Mouse (Mus musculus) liver, embryonic 15.5 days (tissue): Measurements from ENCODE around the gene Macrod2. TPM values are rescaled to one million over a fixed set of nuclear protein-coding genes. Genes with fewer than 3 reads are reported as not detected.

Experiments
- ATAC-seq: fragments of 200-750 bp; cut with Nextera tagmentation; 2 replicates; pipeline ENCODE4 v1.8.0; 2017; ENCODE audit warnings: moderate number of reproducible peaks, mild to moderate bottlenecking, moderate library complexity; ENCODE audit not compliant: insufficient read depth
- H3K27ac ChIP-seq: fragments of 300-500 bp; sonication (generic); replicated peaks from 2 replicates; pipeline ENCODE4 v1.5.1; 2015; ENCODE audit warnings: mild to moderate bottlenecking, inconsistent platforms
- H3K27me3 ChIP-seq: fragments of 300-500 bp; sonication (generic); 2 replicates; pipeline ENCODE4 v1.6.1; 2015; ENCODE audit warnings: mild to moderate bottlenecking, inconsistent platforms
- H3K36me3 ChIP-seq: fragments of 300-500 bp; sonication (generic); replicated peaks from 2 replicates; pipeline ENCODE4 v1.6.1; 2015; ENCODE audit warnings: moderate library complexity, mild to moderate bottlenecking, inconsistent platforms
- H3K4me1 ChIP-seq: fragments of 300-500 bp; sonication (generic); replicated peaks from 2 replicates; pipeline ENCODE4 v1.6.1; 2015; ENCODE audit warnings: inconsistent platforms
- H3K4me2 ChIP-seq: fragments of 300-500 bp; sonication (generic); 2 replicates; pipeline ENCODE4 v1.6.1; 2015; ENCODE audit warnings: moderate library complexity, mild to moderate bottlenecking, inconsistent platforms
- H3K4me3 ChIP-seq: fragments of 300-500 bp; sonication (generic); replicated peaks from 2 replicates; pipeline ENCODE4 v1.5.1; 2015; ENCODE audit warnings: mild to moderate bottlenecking, inconsistent platforms
- H3K9ac ChIP-seq: fragments of 300-500 bp; sonication (generic); 2 replicates; pipeline ENCODE4 v1.6.1; 2015; ENCODE audit warnings: moderate library complexity, mild to moderate bottlenecking, inconsistent platforms
- H3K9me3 ChIP-seq: fragments of 300-500 bp; sonication (generic); replicated peaks from 2 replicates; pipeline ENCODE4 v1.6.1; 2016; ENCODE audit warnings: inconsistent platforms
- whole genome bisulfite sequencing: fragments of 180-500 bp; shearing (Covaris S2); methylation state at CpG from one replicate; pipeline ENCODE4 v1.1.7; 2015; ENCODE audit warnings: mixed read lengths; ENCODE audit not compliant: insufficient replicate concordance; 5-methylcytosine and 5-hydroxymethylcytosine counted together
- polyA plus RNA-seq: library from polyadenylated mRNA; unstranded; fragments of >200 nt; fragmentation: Nextera tagmentation; extraction: Ambion mirVana; gene quantifications from 2 replicates; pipeline ENCODE4 v1.2.1, GENCODE M21; 2015

The Macrod2 gene
- polyA plus RNA-seq, 1 experiment from 2014 or later, result 6.9 TPM

GRCm38 (mm10) chr2:140913679-140914412, 518.7 kb downstream of the Macrod2 start:
- no peaks in the 10 kb centered on the region for H3K9me3 ChIP-seq
- WGBS, result 55% methylated on average over 7 of the region's 7 CpGs

GRCm38 (mm10) chr2:140926922-140927321, 531.8 kb downstream of the Macrod2 start:
- H3K4me2 ChIP-seq, result no peak overlapping the region
- H3K9ac ChIP-seq, result no peak overlapping the region
- no peak for ATAC-seq
- no peaks in the 10 kb centered on the region for H3K4me1 ChIP-seq
- H3K27ac ChIP-seq, result no peak overlapping the region
- H3K4me3 ChIP-seq, result no peak overlapping the region
- no peaks in the 10 kb centered on the region for H3K27me3 ChIP-seq
- no peaks in the 10 kb centered on the region for H3K36me3 ChIP-seq
- H3K9me3 ChIP-seq, result no peaks in the 10 kb centered on the region

More at GRCm38 (mm10) chr2:140913679-140914412, 518.7 kb downstream of the Macrod2 start:
- no peak overlapping the region for H3K27ac ChIP-seq
- H3K36me3 ChIP-seq, result no peaks in the 10 kb centered on the region
- no peak overlapping the region for H3K4me3 ChIP-seq
- no peak overlapping the region for H3K9ac ChIP-seq
- H3K4me2 ChIP-seq, result no peak overlapping the region
- H3K27me3 ChIP-seq, result no peaks in the 10 kb centered on the region
- H3K4me1 ChIP-seq, result no peaks in the 10 kb centered on the region
- no peak for ATAC-seq

- no peak overlapping the region for H3K4me3 ChIP-seq
- no peak for ATAC-seq
Observed at GRCm38 (mm10) chr2:140934483-140934882, 539.4 kb downstream of the Macrod2 start.

GRCm38 (mm10) chr2:140949461-140949860, 554.4 kb downstream of the Macrod2 start:
- no peak for ATAC-seq
- no peak overlapping the region for H3K27ac ChIP-seq
- 69% methylated on average over 3 of the region's 3 CpGs for WGBS
- H3K9ac ChIP-seq, result no peak overlapping the region
- no peaks in the 10 kb centered on the region for H3K27me3 ChIP-seq
- H3K36me3 ChIP-seq, result no peaks in the 10 kb centered on the region
- H3K4me3 ChIP-seq, result no peak overlapping the region
- H3K4me2 ChIP-seq, result no peak overlapping the region
- no peaks in the 10 kb centered on the region for H3K9me3 ChIP-seq
- H3K4me1 ChIP-seq, result no peaks in the 10 kb centered on the region

More at GRCm38 (mm10) chr2:140934483-140934882, 539.4 kb downstream of the Macrod2 start:
- no peak overlapping the region for H3K27ac ChIP-seq
- no peaks in the 10 kb centered on the region for H3K27me3 ChIP-seq
- H3K4me2 ChIP-seq, result no peak overlapping the region
- no peaks in the 10 kb centered on the region for H3K9me3 ChIP-seq
- no peaks in the 10 kb centered on the region for H3K36me3 ChIP-seq
- 71% methylated on average over 1 of the region's 1 CpGs for WGBS
- H3K9ac ChIP-seq, result no peak overlapping the region
- H3K4me1 ChIP-seq, result no peaks in the 10 kb centered on the region

- no peaks in the 10 kb centered on the region for H3K9me3 ChIP-seq
- no peak overlapping the region for H3K4me3 ChIP-seq
- no peak overlapping the region for H3K4me2 ChIP-seq
- H3K27me3 ChIP-seq, result no peaks in the 10 kb centered on the region
- no peaks in the 10 kb centered on the region for H3K36me3 ChIP-seq
- no peaks in the 10 kb centered on the region for H3K4me1 ChIP-seq
- no peak overlapping the region for H3K9ac ChIP-seq
- ATAC-seq, result no peak
- 54% methylated on average over 2 of the region's 2 CpGs for WGBS
- no peak overlapping the region for H3K27ac ChIP-seq
Observed at GRCm38 (mm10) chr2:140959246-140959645, 564.1 kb downstream of the Macrod2 start.

GRCm38 (mm10) chr2:140970181-140970580, 575.1 kb downstream of the Macrod2 start:
- no peaks in the 10 kb centered on the region for H3K4me1 ChIP-seq
- WGBS, result 59% methylated on average over 2 of the region's 2 CpGs
- no peaks in the 10 kb centered on the region for H3K36me3 ChIP-seq
- no peak for ATAC-seq
- no peak overlapping the region for H3K27ac ChIP-seq
- no peak overlapping the region for H3K4me2 ChIP-seq
- H3K4me3 ChIP-seq, result no peak overlapping the region
- no peaks in the 10 kb centered on the region for H3K27me3 ChIP-seq
- no peaks in the 10 kb centered on the region for H3K9me3 ChIP-seq
- no peak overlapping the region for H3K9ac ChIP-seq

GRCm38 (mm10) chr2:140971845-140972244, 576.7 kb downstream of the Macrod2 start:
- no peaks in the 10 kb centered on the region for H3K4me1 ChIP-seq
- H3K9me3 ChIP-seq, result no peaks in the 10 kb centered on the region
- H3K4me3 ChIP-seq, result no peak overlapping the region
- no peaks in the 10 kb centered on the region for H3K36me3 ChIP-seq
- no peaks in the 10 kb centered on the region for H3K27me3 ChIP-seq
- WGBS, result 62% methylated on average over 5 of the region's 5 CpGs
- H3K9ac ChIP-seq, result no peak overlapping the region
- ATAC-seq, result no peak
- H3K27ac ChIP-seq, result no peak overlapping the region
- no peak overlapping the region for H3K4me2 ChIP-seq

- WGBS, result 62% methylated on average over 3 of the region's 3 CpGs
- Histone ChIP-seq H3K9me3 (no peaks in the 10 kb centered on the region), H3K36me3 (no peaks in the 10 kb centered on the region), H3K4me1 (no peaks in the 10 kb centered on the region), H3K4me3 (no peak overlapping the region), H3K9ac (no peak overlapping the region), H3K4me2 (no peak overlapping the region), H3K27ac (no peak overlapping the region), H3K27me3 (no peaks in the 10 kb centered on the region)
- ATAC-seq, result no peak
Observed at GRCm38 (mm10) chr2:140985670-140986372, 590.7 kb downstream of the Macrod2 start.

GRCm38 (mm10) chr2:141003846-141004245, 608.7 kb downstream of the Macrod2 start:
- no peaks in the 10 kb centered on the region for H3K9me3 ChIP-seq
- no peak overlapping the region for H3K4me3 ChIP-seq
- H3K9ac ChIP-seq, result no peak overlapping the region
- 73% methylated on average over 5 of the region's 5 CpGs for WGBS
- H3K27ac ChIP-seq, result no peak overlapping the region
- no peaks in the 10 kb centered on the region for H3K36me3 ChIP-seq
- no peaks in the 10 kb centered on the region for H3K4me1 ChIP-seq
- no peak for ATAC-seq
- H3K4me2 ChIP-seq, result no peak overlapping the region
- no peaks in the 10 kb centered on the region for H3K27me3 ChIP-seq

- H3K27me3 ChIP-seq, result no peaks in the 10 kb centered on the region
- H3K36me3 ChIP-seq, result no peaks in the 10 kb centered on the region
- no peak overlapping the region for H3K9ac ChIP-seq
- H3K4me3 ChIP-seq, result no peak overlapping the region
- no peaks in the 10 kb centered on the region for H3K4me1 ChIP-seq
- H3K9me3 ChIP-seq, result no peaks in the 10 kb centered on the region
- 56% methylated on average over 3 of the region's 3 CpGs for WGBS
- H3K27ac ChIP-seq, result no peak overlapping the region
- ATAC-seq, result no peak
- H3K4me2 ChIP-seq, result no peak overlapping the region
Observed at GRCm38 (mm10) chr2:141004326-141004725, 609.2 kb downstream of the Macrod2 start.

GRCm38 (mm10) chr2:141005616-141006015, 610.5 kb downstream of the Macrod2 start:
- no peaks in the 10 kb centered on the region for H3K4me1 ChIP-seq
- no peaks in the 10 kb centered on the region for H3K27me3 ChIP-seq
- 70% methylated on average over 6 of the region's 6 CpGs for WGBS
- no peak overlapping the region for H3K4me3 ChIP-seq
- H3K9me3 ChIP-seq, result no peaks in the 10 kb centered on the region
- H3K36me3 ChIP-seq, result no peaks in the 10 kb centered on the region
- no peak for ATAC-seq
- no peak overlapping the region for H3K27ac ChIP-seq
- no peak overlapping the region for H3K9ac ChIP-seq
- no peak overlapping the region for H3K4me2 ChIP-seq
